Mouse (Mus musculus) cerebellum, postnatal 25 days (tissue): ENCODE measurements at regions not wholly inside any gene's neighbourhood (a gene's known extent, or its start where the extent isn't known, plus 50 kb on each side); places are given as distances from the start of the nearest gene placed in this dataset.
A peak's percentile ranks its signal among the peaks of the same experiment; 100 is the strongest.

Experiments
- DNase-seq, 2 experiments: peaks; one replicate each; pipeline ENCODE4 v3.0.0; 2021; ENCODE audit warnings: mixed read lengths in 2 of 2

GRCm38 (mm10) chr3:143674446-143674845, 530.6 kb downstream of the Lmo4 start:
- DNase-seq: no peak

GRCm38 (mm10) chr3:143662041-143662685, 542.9 kb downstream of the Lmo4 start:
- DNase-seq: no peak

- DNase-seq: no peak
Observed at GRCm38 (mm10) chr3:143659421-143659978, 545.5 kb downstream of the Lmo4 start.

GRCm38 (mm10) chr3:143647237-143647636, 557.8 kb downstream of the Lmo4 start:
- DNase-seq: no peak

GRCm38 (mm10) chr3:143646836-143647235, 558.2 kb downstream of the Lmo4 start:
- no peak for DNase-seq

GRCm38 (mm10) chr3:143633036-143633435, 572.0 kb downstream of the Lmo4 start:
- no peak for DNase-seq

GRCm38 (mm10) chr3:143631183-143631582, 573.8 kb downstream of the Lmo4 start:
- DNase-seq: no peak

GRCm38 (mm10) chr3:143624906-143625305, 580.1 kb downstream of the Lmo4 start:
- no peak for DNase-seq

- no peak for DNase-seq
Observed at GRCm38 (mm10) chr3:143622275-143622674, 582.7 kb downstream of the Lmo4 start.

- no peak for DNase-seq
Observed at GRCm38 (mm10) chr3:143619125-143619524, 585.9 kb downstream of the Lmo4 start.

- no peak for DNase-seq
Observed at GRCm38 (mm10) chr3:143614895-143615294, 590.1 kb downstream of the Lmo4 start.

- no peak for DNase-seq
Observed at GRCm38 (mm10) chr3:143614004-143614403, 591.0 kb downstream of the Lmo4 start.

- DNase-seq: no peak
Observed at GRCm38 (mm10) chr3:143609673-143610072, 595.3 kb downstream of the Lmo4 start.

- DNase-seq: peak in 1 of 2 experiments; percentile 42
Observed at GRCm38 (mm10) chr3:143599120-143599519, 605.9 kb downstream of the Lmo4 start.

- DNase-seq: peak; percentile 54 to 66
Observed at GRCm38 (mm10) chr3:143596949-143597593, 607.9 kb downstream of the Lmo4 start.

- DNase-seq: no peak
Observed at GRCm38 (mm10) chr3:143596011-143596683, 608.9 kb downstream of the Lmo4 start.

GRCm38 (mm10) chr3:143595081-143595480, 609.9 kb downstream of the Lmo4 start:
- DNase-seq: no peak

GRCm38 (mm10) chr3:143594676-143595075, 610.3 kb downstream of the Lmo4 start:
- DNase-seq: peak; percentile 80 to 83

GRCm38 (mm10) chr3:143586653-143587052, 618.4 kb downstream of the Lmo4 start:
- no peak for DNase-seq

GRCm38 (mm10) chr3:143584692-143585603, 620.1 kb downstream of the Lmo4 start:
- no peak for DNase-seq

GRCm38 (mm10) chr3:143576338-143577007, 628.5 kb downstream of the Lmo4 start:
- DNase-seq: no peak

GRCm38 (mm10) chr3:143575737-143576136, 629.3 kb downstream of the Lmo4 start:
- DNase-seq: no peak
